Comparison of ENCODE assay signal across 18 mouse cellular contexts in the genomic region with DNA sequence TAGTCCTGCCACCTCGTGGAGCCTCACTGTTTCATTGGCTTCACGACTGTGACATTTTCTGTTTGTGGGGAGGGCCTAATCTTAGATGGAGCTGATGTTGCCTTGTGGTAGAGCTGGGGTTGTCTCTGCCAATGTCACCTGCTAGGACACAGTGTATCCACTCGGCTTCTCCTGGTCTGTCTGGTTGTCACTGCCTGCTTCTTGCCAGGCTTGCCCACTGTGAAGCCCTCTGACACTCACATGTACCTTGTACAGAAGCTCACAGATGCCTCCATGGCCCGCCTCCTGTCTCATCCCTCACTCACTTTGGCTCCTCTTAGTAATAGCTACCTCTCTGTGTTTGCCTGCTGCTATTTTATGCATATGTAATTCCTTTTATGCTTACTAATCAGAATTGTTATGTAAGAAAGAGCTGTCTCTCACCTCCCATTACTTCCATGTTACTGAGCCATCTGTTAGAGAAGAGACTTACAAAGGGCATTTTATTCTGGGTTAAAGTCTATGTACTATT. TPM values are rescaled to one million over a fixed set of nuclear protein-coding genes. Genes with fewer than 3 reads are reported as not detected.
DNase-seq lines count a peak whose midpoint lies in the region; ATAC-seq lines count a peak whose summit lies in the region.
"Had no signal": no experiment of that assay in that cellular context is flagged by ENCODE, and none has a peak within 500 bp of the region (broad histone marks: within the 10 kb centered on the region; RNA-seq: fewer than 3 reads in every experiment).

No protein-coding gene starts in this region.

- H3K4me2 ChIP-seq in heart, embryonic 11.5 days: no peak overlapping the region
- H3K4me2 ChIP-seq: hindbrain, embryonic 15.5 days; lung, embryonic 14.5 days; neural tube, embryonic 13.5 days had no signal

- H3K4me3 ChIP-seq in heart, embryonic 11.5 days (ENCODE audit: low read depth, low read length): no peak overlapping the region
- H3K4me3 ChIP-seq: hindbrain, embryonic 15.5 days; neural tube, embryonic 13.5 days had no signal

- H3K27me3 ChIP-seq in heart, embryonic 11.5 days (ENCODE audit: control insufficient read depth, insufficient read depth, low read length): no peaks in the 10 kb centered on the region
- H3K27me3 ChIP-seq: hindbrain, embryonic 15.5 days; neural tube, embryonic 13.5 days had no signal

- no peaks in the 10 kb centered on the region for H3K9me3 ChIP-seq in heart, embryonic 11.5 days (replicated peaks; ENCODE audit: control insufficient read depth, low read length)
- H3K9me3 ChIP-seq: hindbrain, embryonic 15.5 days; neural tube, embryonic 13.5 days had no signal

- ATAC-seq in heart, embryonic 11.5 days (replicated peaks; ENCODE audit: insufficient number of reproducible peaks, low FRiP score, low TSS enrichment): no peak
- ATAC-seq: activated CD4-positive, CD25-positive, alpha-beta regulatory T cell, adult 4 months had no signal

- H3K4me1 ChIP-seq in heart, embryonic 11.5 days (ENCODE audit: control insufficient read depth, insufficient read depth, low read length): no peaks in the 10 kb centered on the region
- H3K4me1 ChIP-seq: hindbrain, embryonic 15.5 days; neural tube, embryonic 13.5 days had no signal

- intact Hi-C loops in left cerebral cortex, postnatal 25 days (cut with DNase I): no loop called here

- peak; percentile 19 to 21 for DNase-seq in layer of hippocampus, adult 8-10 months (ENCODE audit: low spot score in 2 of 2)
- DNase-seq in layer of hippocampus, postnatal 14 days (ENCODE audit: low spot score in 2 of 2): no peak
- peak; percentile 68 to 72 for DNase-seq in cerebellum, adult 18-20 months
- peak; percentile 67 to 69 for DNase-seq in cerebellum, postnatal 10 days
- peak; percentile 28 to 69 for DNase-seq in left cerebral cortex, postnatal 25 days (ENCODE audit: low spot score in 2 of 2)
- no peak for DNase-seq in adrenal gland, adult 8-10 months
- DNase-seq: heart, adult 11 months; kidney, adult 9 months; liver; lung, embryonic 14.5 days; thymus, adult 18-20 months had no signal

- no peaks in the 10 kb centered on the region for H3K36me3 ChIP-seq in heart, embryonic 11.5 days (ENCODE audit: control insufficient read depth, insufficient read depth, low read length)
- H3K36me3 ChIP-seq: hindbrain, embryonic 15.5 days; neural tube, embryonic 13.5 days had no signal

- no peak overlapping the region for H3K9ac ChIP-seq in heart, embryonic 11.5 days (ENCODE audit: low read depth, low read length)
- H3K9ac ChIP-seq: hindbrain, embryonic 15.5 days; lung, embryonic 14.5 days; neural tube, embryonic 13.5 days had no signal

- no peak overlapping the region for H3K27ac ChIP-seq in heart, embryonic 11.5 days (ENCODE audit: low read depth, low read length)
- H3K27ac ChIP-seq: hindbrain, embryonic 15.5 days; neural tube, embryonic 13.5 days had no signal

- WGBS in heart, embryonic 11.5 days (ENCODE audit: insufficient replicate concordance): 52% methylated on average over 4 of the region's 4 CpGs

RNA-seq across cellular contexts. Expression of a gene that starts 11.9 kb away (rescaled TPM):
- total RNA-seq in layer of hippocampus, adult 8-10 months (2022): not detected
- total RNA-seq in layer of hippocampus, postnatal 14 days (2021): not detected
- total RNA-seq in left cerebral cortex, postnatal 25 days (2021): not detected
- total RNA-seq in adrenal gland, adult 8-10 months (2022): under 1 TPM in 1 of 4 experiments, not detected in 3; 0.17 TPM
- polyA plus RNA-seq in heart, embryonic 11.5 days (2014; fragmentation: Nextera tagmentation; extraction: Ambion mirVana): not detected in 2 replicates
- total RNA-seq: gastrocnemius, adult 18-20 months had no signal
- polyA plus RNA-seq: activated CD4-positive, CD25-positive, alpha-beta regulatory T cell, adult 4 months; heart, embryonic 16.5 days; hindbrain, embryonic 15.5 days; large intestine, adult 2 months; lung, embryonic 14.5 days; neural tube, embryonic 13.5 days had no signal

RNA-seq across cellular contexts. Expression of a gene that starts 24.9 kb away (rescaled TPM):
- total RNA-seq in layer of hippocampus, adult 8-10 months (2022): not detected
- not detected for total RNA-seq in layer of hippocampus, postnatal 14 days (2021)
- total RNA-seq in left cerebral cortex, postnatal 25 days (2021): not detected
- total RNA-seq in adrenal gland, adult 8-10 months (2022): under 1 TPM in 2 of 4 experiments, not detected in 2; 0.44 to 0.59 TPM
- not detected in 2 replicates for polyA plus RNA-seq in heart, embryonic 11.5 days (2014; fragmentation: Nextera tagmentation; extraction: Ambion mirVana)
- total RNA-seq: gastrocnemius, adult 18-20 months had no signal
- polyA plus RNA-seq: activated CD4-positive, CD25-positive, alpha-beta regulatory T cell, adult 4 months; heart, embryonic 16.5 days; hindbrain, embryonic 15.5 days; large intestine, adult 2 months; lung, embryonic 14.5 days; neural tube, embryonic 13.5 days had no signal

RNA-seq across cellular contexts. Expression of a gene that starts 44.8 kb away (rescaled TPM):
- total RNA-seq in layer of hippocampus, adult 8-10 months (2022): not detected
- not detected for total RNA-seq in layer of hippocampus, postnatal 14 days (2021)
- total RNA-seq in left cerebral cortex, postnatal 25 days (2021): not detected
- total RNA-seq in adrenal gland, adult 8-10 months (2022): not detected
- polyA plus RNA-seq in heart, embryonic 11.5 days (2014; fragmentation: Nextera tagmentation; extraction: Ambion mirVana): not detected in 2 replicates
- total RNA-seq: gastrocnemius, adult 18-20 months had no signal
- polyA plus RNA-seq: activated CD4-positive, CD25-positive, alpha-beta regulatory T cell, adult 4 months; heart, embryonic 16.5 days; hindbrain, embryonic 15.5 days; large intestine, adult 2 months; lung, embryonic 14.5 days; neural tube, embryonic 13.5 days had no signal

RNA-seq across cellular contexts. Expression of a gene that starts 45.2 kb away (rescaled TPM):
- not detected for total RNA-seq in layer of hippocampus, adult 8-10 months (2022)
- not detected for total RNA-seq in layer of hippocampus, postnatal 14 days (2021)
- total RNA-seq in left cerebral cortex, postnatal 25 days (2021): not detected
- total RNA-seq in adrenal gland, adult 8-10 months (2022): 1 to 10 TPM in 1 of 4 experiments, under 1 TPM in 3; 0.37 to 1.0 (median 0.67) TPM
- polyA plus RNA-seq in heart, embryonic 11.5 days (2014; fragmentation: Nextera tagmentation; extraction: Ambion mirVana): not detected in 2 replicates
- total RNA-seq: gastrocnemius, adult 18-20 months had no signal
- polyA plus RNA-seq: heart, embryonic 16.5 days; hindbrain, embryonic 15.5 days; large intestine, adult 2 months; lung, embryonic 14.5 days; neural tube, embryonic 13.5 days had no signal

Comparison
In these comparisons a context has a peak if more than half of its experiments do, and no peak if none do; other contexts are left out.
1. DNase-seq: peak in layer of hippocampus, adult 8-10 months (2 of 2), cerebellum, adult 18-20 months (2 of 2), cerebellum, postnatal 10 days (2 of 2) and left cerebral cortex, postnatal 25 days (2 of 2); none in layer of hippocampus, postnatal 14 days (0 of 2) and adrenal gland, adult 8-10 months (single experiment).